Mouse (Mus musculus): ENCODE results near the gene Pnma1. TPM values are rescaled to one million over a fixed set of nuclear protein-coding genes. Genes with fewer than 3 reads are reported as not detected.

Pnma1 gene
- total RNA-seq, 2 experiments from 2014 or later: 0.65 to 0.73 TPM

GRCm38 (mm10) chr12:84110814-84111213 lies 37.5 kb downstream of the Pnma1 start:
- peak; percentile 49; the same call in 1 of the 2 replicates for ATAC-seq (ENCODE audit: poor library complexity, severe bottlenecking)

- no peak for ATAC-seq (ENCODE audit: poor library complexity, severe bottlenecking)
Measured at GRCm38 (mm10) chr12:84109924-84110323, 38.4 kb downstream of the Pnma1 start.

GRCm38 (mm10) chr12:84107692-84108091 lies 40.6 kb downstream of the Pnma1 start:
- ATAC-seq (ENCODE audit: poor library complexity, severe bottlenecking): no peak; the same call in 1 of the 2 replicates

GRCm38 (mm10) chr12:84107012-84107411 lies 41.3 kb downstream of the Pnma1 start:
- ATAC-seq (ENCODE audit: poor library complexity, severe bottlenecking): no peak

- ATAC-seq (ENCODE audit: poor library complexity, severe bottlenecking): no peak
Measured at GRCm38 (mm10) chr12:84101493-84101845, 46.8 kb downstream of the Pnma1 start.

GRCm38 (mm10) chr12:84100604-84101492 lies 47.4 kb downstream of the Pnma1 start, which contains the start of gene Acot6:
Gene Acot6 (plus strand): TSS chr12:84100654.
- peak; percentile 72 for ATAC-seq (ENCODE audit: poor library complexity, severe bottlenecking)

GRCm38 (mm10) chr12:84100071-84100470 lies 48.2 kb downstream of the Pnma1 start:
- ATAC-seq (ENCODE audit: poor library complexity, severe bottlenecking): no peak

- no peak for ATAC-seq (ENCODE audit: poor library complexity, severe bottlenecking)
Measured at GRCm38 (mm10) chr12:84099605-84100004, 48.7 kb downstream of the Pnma1 start.

Other genes with a start within 250 kb of the Pnma1 start
- gene Numb, start 226.6 kb downstream of the Pnma1 start, total RNA-seq (2015): 28.4 and 35.7 TPM in 2 replicates
- 34.4 and 36.0 TPM in 2 replicates for gene Numb, start 226.6 kb downstream of the Pnma1 start, total RNA-seq (2017)
- 10.1 and 11.2 TPM in 2 replicates for gene Riox1, start 197.9 kb downstream of the Pnma1 start, total RNA-seq (2015)
- gene Riox1, start 197.9 kb downstream of the Pnma1 start, total RNA-seq (2017): 10.1 and 13.4 TPM in 2 replicates
- gene Heatr4, start 163.6 kb downstream of the Pnma1 start, total RNA-seq (2015): not detected in 2 replicates
- gene Heatr4, start 163.6 kb downstream of the Pnma1 start, total RNA-seq (2017): not detected in 2 replicates
- gene Acot2, start 160.6 kb downstream of the Pnma1 start, total RNA-seq (2015): 4.2 and 8.0 TPM in 2 replicates
- gene Acot2, start 160.6 kb downstream of the Pnma1 start, total RNA-seq (2017): 1.4 and 5.4 TPM in 2 replicates
- gene Acot1, start 139.0 kb downstream of the Pnma1 start, total RNA-seq (2015): 2.5 and 6.0 TPM in 2 replicates
- 10.6 and 11.8 TPM in 2 replicates for gene Acot1, start 139.0 kb downstream of the Pnma1 start, total RNA-seq (2017)
- 0.02 TPM in 1 of 2 replicates, not detected in the other for gene Acot4, start 110.1 kb downstream of the Pnma1 start, total RNA-seq (2015)
- gene Acot4, start 110.1 kb downstream of the Pnma1 start, total RNA-seq (2017): not detected in 2 replicates
- gene Gm49366, start 109.6 kb downstream of the Pnma1 start, total RNA-seq (2015): not detected in 2 replicates
- gene Gm49366, start 109.6 kb downstream of the Pnma1 start, total RNA-seq (2017): not detected in 2 replicates
- gene Acot3, start 96.3 kb downstream of the Pnma1 start, total RNA-seq (2015): not detected in 2 replicates
- gene Acot3, start 96.3 kb downstream of the Pnma1 start, total RNA-seq (2017): not detected in 2 replicates
- not detected in 2 replicates for gene Acot5, start 79.2 kb downstream of the Pnma1 start, total RNA-seq (2015)
- not detected in 2 replicates for gene Acot5, start 79.2 kb downstream of the Pnma1 start, total RNA-seq (2017)
- gene Acot6, start 47.8 kb downstream of the Pnma1 start, total RNA-seq (2015): 0.27 and 0.67 TPM in 2 replicates
- 0.22 TPM in 1 of 2 replicates, not detected in the other for gene Acot6, start 47.8 kb downstream of the Pnma1 start, total RNA-seq (2017)
- 0.33 and 0.62 TPM in 2 replicates for gene Dnal1, start 34.1 kb downstream of the Pnma1 start, total RNA-seq (2015)
- not detected in 2 replicates for gene Dnal1, start 34.1 kb downstream of the Pnma1 start, total RNA-seq (2017)
- gene Elmsan1, start 70.4 kb upstream of the Pnma1 start, total RNA-seq (2015): 24.6 and 27.0 TPM in 2 replicates
- gene Elmsan1, start 70.4 kb upstream of the Pnma1 start, total RNA-seq (2017): 17.0 and 25.0 TPM in 2 replicates
- 14.3 and 18.9 TPM in 2 replicates for gene Ptgr2, start 136.7 kb upstream of the Pnma1 start, total RNA-seq (2015)
- 52.4 and 52.9 TPM in 2 replicates for gene Ptgr2, start 136.7 kb upstream of the Pnma1 start, total RNA-seq (2017)
- 37.7 and 43.1 TPM in 2 replicates for gene Zfp410, start 168.4 kb upstream of the Pnma1 start, total RNA-seq (2015)
- 25.3 and 32.6 TPM in 2 replicates for gene Zfp410, start 168.4 kb upstream of the Pnma1 start, total RNA-seq (2017)
- gene Coq6, start 213.2 kb upstream of the Pnma1 start, total RNA-seq (2015): 10.1 and 10.4 TPM in 2 replicates
- gene Coq6, start 213.2 kb upstream of the Pnma1 start, total RNA-seq (2017): 5.7 and 7.9 TPM in 2 replicates
- 0.48 and 0.58 TPM in 2 replicates for gene Fam161b, start 213.3 kb upstream of the Pnma1 start, total RNA-seq (2015)
- 0.40 and 1.1 TPM in 2 replicates for gene Fam161b, start 213.3 kb upstream of the Pnma1 start, total RNA-seq (2017)